Mouse (Mus musculus) limb, embryonic 14.5 days (tissue): ENCODE measurements around the gene Wdr11. TPM values are rescaled to one million over a fixed set of nuclear protein-coding genes. Genes with fewer than 3 reads are reported as not detected.

Experiments used
- ATAC-seq: fragments of 200-750 bp; cut with Nextera tagmentation; 2 replicates; pipeline ENCODE4 v1.8.0; 2017; ENCODE audit warnings: low read depth, moderate number of reproducible peaks, moderate TSS enrichment; ENCODE audit not compliant: low FRiP score
- DNase-seq: peaks from one replicate; pipeline ENCODE4 v3.0.0-alpha.2; 2015; ENCODE audit warnings: low spot score
- H3K27ac ChIP-seq: fragments of 300-500 bp; sonication (generic); replicated peaks from 2 replicates; pipeline ENCODE4 v1.5.1; 2014; ENCODE audit warnings: low read depth, mild to moderate bottlenecking, low read length, moderate library complexity, mixed read lengths
- H3K27me3 ChIP-seq: fragments of 300-500 bp; sonication (generic); 2 replicates; pipeline ENCODE4 v1.6.1; 2014; ENCODE audit warnings: low read length, mixed read lengths; ENCODE audit not compliant: control insufficient read depth, insufficient read depth
- H3K36me3 ChIP-seq: fragments of 300-500 bp; sonication (generic); 2 replicates; pipeline ENCODE4 v1.6.1; 2014; ENCODE audit warnings: mild to moderate bottlenecking, low read length, moderate library complexity, mixed read lengths; ENCODE audit not compliant: control insufficient read depth, insufficient read depth
- H3K4me1 ChIP-seq: fragments of 300-500 bp; sonication (generic); 2 replicates; pipeline ENCODE4 v1.6.1; 2014; ENCODE audit warnings: antibody characterized with exemption, low read length, mixed read lengths; ENCODE audit not compliant: control insufficient read depth, insufficient read depth
- H3K4me2 ChIP-seq: fragments of 300-500 bp; sonication (generic); replicated peaks from 2 replicates; pipeline ENCODE4 v1.6.1; 2014; ENCODE audit warnings: low read depth, mild to moderate bottlenecking, low read length, moderate library complexity; ENCODE audit not compliant: severe bottlenecking
- H3K4me3 ChIP-seq: fragments of 300-500 bp; sonication (generic); replicated peaks from 2 replicates; pipeline ENCODE4 v1.5.1; 2014; ENCODE audit warnings: low read length
- H3K9ac ChIP-seq: fragments of 300-500 bp; sonication (generic); 2 replicates; pipeline ENCODE4 v1.6.1; 2014; ENCODE audit warnings: mild to moderate bottlenecking, low read depth, low read length, moderate library complexity; ENCODE audit not compliant: severe bottlenecking
- H3K9me3 ChIP-seq: fragments of 300-500 bp; sonication (generic); 2 replicates; pipeline ENCODE4 v1.6.1; 2016; ENCODE audit warnings: low read length; ENCODE audit not compliant: control insufficient read depth
- POLR2A ChIP-seq: fragments of 200-500 bp; IDR thresholded peaks from 2 replicates; pipeline ENCODE4 v1.8.0; 2012; ENCODE audit warnings: inconsistent platforms, mild to moderate bottlenecking, moderate library complexity, borderline replicate concordance; ENCODE audit not compliant: insufficient read depth, insufficient read length; ENCODE audit errors: extremely low read depth
- WGBS: fragments of 180-500 bp; shearing (Covaris S2); extraction: QIAGEN DNeasy Blood & Tissue Kit; methylation state at CpG from one replicate; pipeline ENCODE4 v1.1.7; 2014; 5-methylcytosine and 5-hydroxymethylcytosine counted together
- polyA plus RNA-seq, 2 experiments: library from polyadenylated mRNA; depleted of rRNA in 1 of 2; stranded (reverse) in 1 of 2; unstranded in 1 of 2; fragments of >200 nt; fragmentation: Nextera tagmentation in 1 of 2; extraction: Ambion mirVana in 1 of 2; gene quantifications; 2 replicates each; pipeline versions ENCODE4 v1.2.1 to v1.2.3; 2012 to 2014

The Wdr11 gene
- polyA plus RNA-seq, 2 experiments: 38.1 to 47.0 TPM

DNA sequence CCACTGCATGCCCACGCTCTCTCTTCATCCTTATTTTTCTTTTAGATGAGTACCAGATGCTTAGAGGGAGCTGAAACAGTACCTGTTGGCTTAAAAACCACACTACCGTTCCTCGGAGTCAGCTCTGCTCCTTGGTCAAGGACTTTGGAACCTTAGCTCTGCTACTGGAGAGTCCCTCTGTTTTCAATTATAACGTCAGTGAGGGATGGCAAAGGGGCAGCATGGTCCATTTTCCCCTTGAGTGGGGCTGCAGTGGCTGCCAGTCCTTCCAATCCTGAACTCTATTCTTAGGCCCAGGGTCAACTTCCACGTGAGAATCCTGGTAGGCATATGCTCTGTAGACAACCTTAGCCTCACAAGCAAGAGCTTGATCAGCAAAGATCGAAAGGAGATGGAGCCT is 48.2 kb downstream of the Wdr11 start:
- 41% methylated on average over 6 of the region's 6 CpGs for WGBS
- no peak for TF ChIP-seq POLR2A
- no peak for DNase-seq

DNA sequence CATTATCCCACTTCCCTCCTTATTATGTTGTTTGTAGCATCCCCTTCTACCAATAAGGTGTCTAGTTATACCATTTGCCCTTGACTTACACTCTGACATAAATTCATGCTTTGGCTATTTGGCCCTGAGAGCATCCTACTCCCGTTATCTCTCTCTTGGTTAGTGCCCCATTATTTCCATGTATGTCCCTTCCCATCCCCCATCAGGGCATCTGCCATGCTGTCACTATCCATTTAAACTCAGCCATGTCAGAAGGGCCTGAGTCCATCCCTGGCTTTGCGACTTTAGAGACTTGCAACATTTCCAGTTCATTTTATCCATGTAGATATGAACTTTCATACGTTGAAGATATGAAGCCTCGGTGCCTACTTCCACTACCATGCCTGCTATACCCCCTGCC is 51.6 kb downstream of the Wdr11 start:
- Histone ChIP-seq H3K4me2 (no peak overlapping the region), H3K9ac (no peak overlapping the region), H3K9me3 (no peaks in the 10 kb centered on the region), H3K4me1 (no peaks in the 10 kb centered on the region), H3K4me3 (no peak overlapping the region), H3K27me3 (no peaks in the 10 kb centered on the region), H3K27ac (no peak overlapping the region), H3K36me3 (no peaks in the 10 kb centered on the region)
- no peak for ATAC-seq
- 95% methylated on average over 4 of the region's 4 CpGs for WGBS
- no peak for TF ChIP-seq POLR2A
- no peak for DNase-seq

More for the DNA sequence above, 48.2 kb downstream of the Wdr11 start:
- Histone ChIP-seq H3K4me3 (no peak overlapping the region), H3K9ac (no peak overlapping the region), H3K27ac (no peak overlapping the region), H3K4me2 (no peak overlapping the region), H3K9me3 (no peaks in the 10 kb centered on the region), H3K4me1 (no peaks in the 10 kb centered on the region), H3K27me3 (no peaks in the 10 kb centered on the region), H3K36me3 (peaks cover 17% of the 10 kb centered on the region)
- ATAC-seq: no peak

DNA sequence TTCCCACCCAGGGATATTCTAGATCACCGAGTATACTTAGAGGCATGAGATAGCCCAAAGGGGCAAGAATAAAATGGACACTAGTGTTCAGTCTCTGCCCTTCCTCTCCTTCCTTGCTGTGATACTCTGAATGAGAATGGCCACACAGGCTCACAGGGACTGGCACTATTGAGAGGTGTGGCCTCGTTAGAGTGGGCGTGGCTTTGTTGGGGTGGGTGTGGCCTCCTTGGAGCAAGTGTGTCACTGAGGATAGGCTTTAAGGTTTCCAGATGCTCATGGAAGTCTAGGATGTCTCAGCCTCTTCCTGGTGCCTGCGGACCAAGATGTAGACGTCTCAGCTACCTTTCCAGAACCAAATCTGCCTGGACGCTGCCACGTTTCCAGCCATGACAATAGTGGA is 56.1 kb downstream of the Wdr11 start:
- ATAC-seq (no peak), DNase-seq (no peak)
- no peak overlapping the region for H3K9ac ChIP-seq
- no peak for TF ChIP-seq POLR2A
- no peak overlapping the region for H3K27ac ChIP-seq
- 0 out of 2 replicates have a peak, but pooled peaks cover under 1% of the 10 kb centered on the region for H3K4me1 ChIP-seq
- H3K36me3 ChIP-seq: no peaks in the 10 kb centered on the region
- WGBS: 74% methylated on average over 7 of the region's 7 CpGs
- no peaks in the 10 kb centered on the region for H3K27me3 ChIP-seq
- no peak overlapping the region for H3K4me2 ChIP-seq
- no peaks in the 10 kb centered on the region for H3K9me3 ChIP-seq
- H3K4me3 ChIP-seq: no peak overlapping the region

DNA sequence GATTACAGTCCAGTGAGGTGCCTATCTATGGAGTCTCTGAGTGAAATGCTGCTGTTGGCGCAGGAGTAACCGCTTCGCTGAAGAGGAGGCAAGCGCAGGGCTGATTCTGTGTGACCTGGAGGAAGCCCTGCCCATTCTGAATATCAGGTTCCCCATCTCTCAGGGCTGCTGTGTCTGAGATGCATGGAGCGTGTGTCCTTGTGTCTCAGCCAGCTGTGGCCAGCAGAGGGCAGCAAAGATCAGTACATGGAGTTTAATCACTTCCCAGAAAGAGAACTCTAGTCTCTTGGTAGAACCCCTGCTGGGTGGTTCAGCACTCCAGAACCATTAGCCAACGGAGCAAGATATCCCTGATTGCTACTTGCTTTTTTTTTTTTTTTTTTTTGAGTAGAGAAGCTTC is 57.3 kb downstream of the Wdr11 start:
- Histone ChIP-seq H3K27me3 (no peaks in the 10 kb centered on the region), H3K9me3 (no peaks in the 10 kb centered on the region), H3K9ac (no peak overlapping the region), H3K4me1 (peaks cover 8% of the 10 kb centered on the region), H3K4me2 (no peak overlapping the region; the same call in 1 of the 2 replicates), H3K27ac (no peak overlapping the region), H3K4me3 (no peak overlapping the region), H3K36me3 (no peaks in the 10 kb centered on the region)
- no peak for TF ChIP-seq POLR2A
- WGBS: 7% methylated on average over 6 of the region's 6 CpGs
- DNase-seq (peak; percentile 92), ATAC-seq (peak; percentile 73; the same call in 1 of the 2 replicates)

DNA sequence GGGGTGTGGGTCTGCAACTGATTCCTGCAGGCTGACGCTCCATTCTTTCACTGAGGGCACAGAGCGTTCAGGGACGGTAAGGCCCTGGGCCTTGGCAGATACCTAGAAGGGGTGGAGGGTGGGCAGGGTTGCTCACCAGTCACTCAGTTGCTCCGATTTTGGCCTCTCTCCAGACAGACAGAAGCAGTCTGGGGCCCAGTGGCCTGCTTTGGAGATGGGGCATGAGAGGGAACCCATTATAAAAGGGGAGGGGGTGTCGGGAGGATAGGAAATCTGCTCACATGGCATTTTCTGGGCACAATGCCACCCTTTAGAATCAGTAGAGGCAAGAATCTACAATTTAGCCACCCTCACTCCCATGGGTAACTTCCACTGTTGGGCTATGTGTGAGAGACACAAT is 59.1 kb downstream of the Wdr11 start:
- Histone ChIP-seq H3K4me1 (peaks cover 19% of the 10 kb centered on the region), H3K36me3 (no peaks in the 10 kb centered on the region), H3K27me3 (no peaks in the 10 kb centered on the region), H3K4me3 (no peak overlapping the region), H3K4me2 (no peak overlapping the region), H3K27ac (no peak overlapping the region), H3K9ac (no peak overlapping the region), H3K9me3 (no peaks in the 10 kb centered on the region)
- DNase-seq (no peak), ATAC-seq (no peak)
- no peak for TF ChIP-seq POLR2A
- WGBS: 88% methylated on average over 5 of the region's 5 CpGs

DNA sequence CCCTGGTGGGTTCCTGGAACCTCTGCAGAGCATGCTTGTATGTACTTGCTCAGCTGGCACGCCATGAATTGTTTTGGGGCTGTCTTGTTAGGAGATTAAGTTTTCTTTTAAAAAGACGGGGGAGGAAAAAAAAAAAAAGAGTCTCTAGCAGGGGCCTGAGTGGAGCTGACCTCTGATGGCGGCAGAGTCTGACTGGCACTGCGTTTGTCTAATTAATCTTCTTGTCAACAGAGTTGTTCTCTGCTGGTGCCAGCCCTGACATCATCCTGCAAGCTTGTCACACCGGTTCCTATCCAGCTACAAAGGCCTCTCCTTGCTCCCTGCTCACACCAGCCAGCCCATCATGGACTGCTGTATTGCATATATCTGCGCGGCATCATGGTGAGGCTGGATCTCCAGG is 60.1 kb downstream of the Wdr11 start:
- no peak overlapping the region for H3K4me3 ChIP-seq
- no peak overlapping the region for H3K27ac ChIP-seq
- H3K27me3 ChIP-seq: no peaks in the 10 kb centered on the region
- TF ChIP-seq POLR2A: no peak
- no peak for DNase-seq
- no peak overlapping the region for H3K4me2 ChIP-seq
- no peak for ATAC-seq
- peaks cover 28% of the 10 kb centered on the region for H3K4me1 ChIP-seq
- no peaks in the 10 kb centered on the region for H3K36me3 ChIP-seq
- WGBS: 55% methylated on average over 7 of the region's 7 CpGs
- no peaks in the 10 kb centered on the region for H3K9me3 ChIP-seq
- no peak overlapping the region for H3K9ac ChIP-seq
